Mouse (Mus musculus): ENCODE measurements around the gene Clpb.

GRCm38 (mm10) chr7:101770051-101770450, 106.6 kb downstream of the Clpb start:
- no peak for TF ChIP-seq POLR2A (IDR thresholded peaks at IDR 0.05; ENCODE audit: borderline replicate concordance, control insufficient read depth, low read depth, low read length)
- TF ChIP-seq CTCF (IDR thresholded peaks at IDR 0.05; ENCODE audit: control insufficient read depth, insufficient read depth, low read length) = no peak

Data from bone marrow, adult 2 months (tissue).